Mouse (Mus musculus) C2C12 (cell line): Measurements from ENCODE around the gene Mertk. TPM values are rescaled to one million over a fixed set of nuclear protein-coding genes. Genes with fewer than 3 reads are reported as not detected.

Experiments used
- H3K27me3 ChIP-seq: one replicate; pipeline ENCODE4 v1.6.1; 2011; ENCODE audit not compliant: control insufficient read depth, insufficient read depth, insufficient read length
- H3K36me3 ChIP-seq: one replicate; pipeline ENCODE4 v1.6.1; 2011; ENCODE audit not compliant: control insufficient read depth, insufficient read depth
- H3K4me3 ChIP-seq: one replicate; pipeline ENCODE4 v1.5.1; 2011; ENCODE audit warnings: mild to moderate bottlenecking, control low read depth; ENCODE audit not compliant: poor library complexity, insufficient read depth, severe bottlenecking
- H3K79me2 ChIP-seq: one replicate; pipeline ENCODE4 v1.6.1; 2011; ENCODE audit not compliant: control insufficient read depth, insufficient read depth
- H3K79me3 ChIP-seq: one replicate; pipeline ENCODE4 v1.6.1; 2011; ENCODE audit warnings: low read depth, control low read depth
- H3ac ChIP-seq: one replicate; pipeline ENCODE3; 2011; ENCODE audit warnings: low read depth; ENCODE audit not compliant: control insufficient read depth, insufficient read length
- CEBPB ChIP-seq: IDR thresholded peaks from one replicate; pipeline ENCODE4 v1.6.1; 2011; ENCODE audit warnings: low read depth, mild to moderate bottlenecking, control low read depth, moderate library complexity
- CTCF ChIP-seq: IDR thresholded peaks from one replicate; pipeline ENCODE4 v1.5.1; 2011; ENCODE audit not compliant: control insufficient read depth, insufficient read depth, insufficient read length
- FOSL1 ChIP-seq: IDR thresholded peaks from one replicate; pipeline ENCODE4 v1.8.0; 2011; ENCODE audit warnings: mild to moderate bottlenecking, low read length; ENCODE audit not compliant: poor library complexity, insufficient read depth, severe bottlenecking
- MAX ChIP-seq: IDR thresholded peaks from one replicate; pipeline ENCODE4 v1.6.1; 2011; ENCODE audit warnings: mild to moderate bottlenecking, control low read depth
- MYOD1 ChIP-seq: IDR thresholded peaks from one replicate; pipeline ENCODE4 v1.6.1; 2011; ENCODE audit warnings: low read depth; ENCODE audit not compliant: control insufficient read depth, insufficient read length
- MYOG ChIP-seq: IDR thresholded peaks from one replicate; pipeline ENCODE4 v1.6.1; 2011; ENCODE audit not compliant: control insufficient read depth, insufficient read length; ENCODE audit errors: extremely low read depth
- USF1 ChIP-seq: IDR thresholded peaks from one replicate; pipeline ENCODE4 v1.6.1; 2011; ENCODE audit warnings: low read depth, mild to moderate bottlenecking, control low read depth, moderate library complexity
- polyA plus RNA-seq: library from polyadenylated mRNA; unstranded; fragments of >200 nt; fragmentation: generic; extraction: Trizol; gene quantifications from one replicate; pipeline ENCODE4 v1.2.1, GENCODE M21; 2012; ENCODE audit warnings: missing spikeins

Gene Mertk
- polyA plus RNA-seq, 1 experiment: 4.0 TPM

DNA sequence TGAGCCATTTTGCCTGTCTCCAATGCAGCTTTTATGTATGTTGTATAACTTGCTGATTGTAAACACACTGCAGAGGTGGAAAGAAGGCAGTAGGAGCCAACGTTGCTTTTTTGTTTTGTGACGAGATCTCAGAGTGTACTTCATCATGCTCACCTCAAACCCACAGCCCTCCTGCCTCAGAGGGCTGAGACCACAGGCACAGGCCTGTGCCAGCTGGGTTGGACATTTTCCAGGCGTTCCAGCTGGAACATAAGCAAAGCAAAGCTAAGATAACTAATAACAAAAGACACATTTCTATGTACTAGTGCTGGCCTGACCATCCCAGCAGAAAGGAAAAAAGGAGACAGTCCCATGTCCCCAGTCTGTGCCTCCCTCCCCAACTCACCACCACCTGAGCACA lies 36.3 kb downstream of the Mertk start:
- TF ChIP-seq FOSL1 (no peak), MAX (no peak), MYOG (no peak), CTCF (no peak), CEBPB (no peak), MYOD1 (no peak), USF1 (no peak)
- H3ac ChIP-seq: no peak overlapping the region
- no peaks in the 10 kb centered on the region for H3K79me2 ChIP-seq
- peaks cover 3% of the 10 kb centered on the region for H3K36me3 ChIP-seq
- no peaks in the 10 kb centered on the region for H3K79me3 ChIP-seq
- no peaks in the 10 kb centered on the region for H3K27me3 ChIP-seq
- no peak overlapping the region for H3K4me3 ChIP-seq

DNA sequence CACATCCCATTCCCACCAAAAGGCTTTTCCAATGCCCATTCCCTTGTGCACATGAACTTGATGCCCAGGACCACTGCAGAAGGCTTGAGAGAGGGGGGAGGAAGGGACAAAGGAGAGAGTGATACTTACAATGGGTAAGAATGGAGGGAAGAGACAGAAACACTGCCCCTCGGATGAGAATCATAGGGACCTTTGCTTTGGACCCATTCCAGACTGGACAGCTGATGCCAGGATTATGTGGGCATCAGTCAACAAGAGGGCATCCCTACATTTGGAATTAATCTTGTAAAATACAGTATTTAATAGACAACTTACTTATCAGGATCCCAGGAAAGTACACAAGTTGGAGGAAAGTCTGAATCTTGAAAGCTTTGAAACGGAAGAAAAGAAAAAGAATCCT lies 38.3 kb downstream of the Mertk start:
- Histone ChIP-seq H3K27me3 (no peaks in the 10 kb centered on the region), H3K79me3 (no peaks in the 10 kb centered on the region), H3ac (no peak overlapping the region), H3K4me3 (no peak overlapping the region), H3K36me3 (peaks cover 3% of the 10 kb centered on the region), H3K79me2 (no peaks in the 10 kb centered on the region)
- TF ChIP-seq CEBPB (no peak), USF1 (no peak), MAX (no peak)

DNA sequence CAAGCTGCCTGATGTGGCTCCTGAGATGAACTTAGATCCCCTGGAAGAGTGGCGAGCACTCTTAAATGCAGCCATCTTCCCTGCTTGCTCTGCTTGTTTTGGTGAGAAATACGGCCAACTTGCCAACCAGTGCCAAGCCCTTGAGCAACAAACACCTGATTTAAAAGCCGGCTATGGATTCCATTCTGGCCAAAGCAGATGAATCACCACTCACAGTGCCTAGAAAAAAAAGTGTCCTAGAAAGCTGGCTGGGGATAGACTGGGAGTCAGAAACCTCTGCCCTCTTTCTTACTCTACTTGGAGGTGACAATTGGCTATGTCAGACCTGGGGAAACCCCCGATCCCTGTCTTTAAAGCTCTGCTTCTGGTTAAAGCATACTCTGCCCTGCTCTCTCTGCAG lies 39.0 kb downstream of the Mertk start:
- TF ChIP-seq FOSL1 (no peak), CEBPB (no peak), MAX (no peak), MYOD1 (no peak), MYOG (no peak), USF1 (no peak)
- no peak overlapping the region for H3K4me3 ChIP-seq
- no peak overlapping the region for H3ac ChIP-seq
- no peaks in the 10 kb centered on the region for H3K79me3 ChIP-seq
- no peaks in the 10 kb centered on the region for H3K79me2 ChIP-seq
- peaks cover 3% of the 10 kb centered on the region for H3K36me3 ChIP-seq
- no peaks in the 10 kb centered on the region for H3K27me3 ChIP-seq

DNA sequence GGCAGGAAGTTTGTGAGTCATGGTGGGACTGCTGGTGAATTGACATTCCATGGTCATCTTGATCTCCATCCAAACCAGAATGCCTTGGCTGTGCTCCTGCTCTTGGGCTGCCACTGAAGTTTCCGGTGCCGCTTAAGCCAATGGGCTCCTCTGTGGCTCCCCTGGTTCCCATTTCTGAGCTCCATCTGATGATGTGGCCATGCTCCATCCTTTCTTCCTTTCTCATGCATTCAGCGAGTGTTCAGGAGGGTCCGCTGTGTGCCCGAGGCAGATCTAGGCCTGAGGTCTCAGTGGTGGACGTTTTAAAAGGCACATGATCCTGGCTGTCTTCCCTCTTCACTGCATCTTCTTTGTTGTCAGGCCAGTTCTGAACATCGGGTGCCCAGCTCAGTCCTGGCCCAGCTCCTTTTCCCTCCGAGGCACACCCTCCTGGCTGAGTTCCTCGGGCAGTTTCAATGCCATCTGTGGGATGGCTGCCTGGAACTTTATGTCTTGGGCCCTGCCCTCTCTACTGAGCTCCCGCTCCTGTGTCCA lies 40.0 kb downstream of the Mertk start:
- H3K36me3 ChIP-seq: no peaks in the 10 kb centered on the region

DNA sequence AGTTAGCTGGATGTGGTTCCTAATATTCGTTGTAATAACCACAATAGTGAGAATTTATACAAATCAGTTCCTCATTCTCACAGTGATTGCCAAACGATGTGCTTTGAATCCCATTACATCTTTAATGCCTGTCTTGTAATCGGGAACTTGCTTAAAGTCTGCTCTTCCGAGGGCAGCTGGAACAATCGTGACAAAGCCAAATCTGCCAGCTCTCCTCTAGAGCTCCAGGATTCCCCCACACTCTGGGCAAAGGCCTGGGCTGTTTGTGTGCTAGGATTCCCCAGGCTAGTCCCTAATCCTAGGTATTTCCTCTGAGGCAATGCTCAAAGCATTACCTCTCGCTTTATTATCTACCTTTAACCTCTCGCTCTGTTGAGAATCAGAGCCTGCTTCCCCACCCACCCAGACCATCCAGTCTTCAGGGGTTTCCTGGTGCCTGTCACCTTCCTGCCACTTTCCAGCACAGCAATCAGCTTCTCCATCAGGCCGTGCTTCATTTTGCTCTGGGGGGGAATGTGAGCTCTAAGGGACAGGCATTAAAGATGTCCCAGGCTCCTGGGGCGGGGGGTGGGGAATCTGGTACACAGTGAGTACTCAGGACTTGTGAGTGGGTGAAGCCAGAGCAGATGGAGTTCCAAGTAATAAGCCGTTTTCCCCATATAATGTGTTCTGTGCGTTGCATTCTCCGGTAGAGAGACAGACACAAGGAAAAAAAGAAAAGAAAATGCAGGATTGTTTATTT lies 47.3 kb downstream of the Mertk start:
- no peak overlapping the region for H3ac ChIP-seq
- H3K36me3 ChIP-seq: peaks cover 5% of the 10 kb centered on the region
- H3K4me3 ChIP-seq: no peak overlapping the region
- TF ChIP-seq MYOD1: no peak
- no peaks in the 10 kb centered on the region for H3K27me3 ChIP-seq
- H3K79me2 ChIP-seq: no peaks in the 10 kb centered on the region
- H3K79me3 ChIP-seq: no peaks in the 10 kb centered on the region

More for the DNA sequence above, 40.0 kb downstream of the Mertk start:
- no peaks in the 10 kb centered on the region for H3K79me3 ChIP-seq
- peak overlapping the region; percentile 21 for H3ac ChIP-seq
- no peaks in the 10 kb centered on the region for H3K27me3 ChIP-seq
- no peak overlapping the region for H3K4me3 ChIP-seq
- no peaks in the 10 kb centered on the region for H3K79me2 ChIP-seq
- TF ChIP-seq MYOG (no peak), MYOD1 (peak; percentile 28), MAX (no peak), FOSL1 (peak; percentile 61)

DNA sequence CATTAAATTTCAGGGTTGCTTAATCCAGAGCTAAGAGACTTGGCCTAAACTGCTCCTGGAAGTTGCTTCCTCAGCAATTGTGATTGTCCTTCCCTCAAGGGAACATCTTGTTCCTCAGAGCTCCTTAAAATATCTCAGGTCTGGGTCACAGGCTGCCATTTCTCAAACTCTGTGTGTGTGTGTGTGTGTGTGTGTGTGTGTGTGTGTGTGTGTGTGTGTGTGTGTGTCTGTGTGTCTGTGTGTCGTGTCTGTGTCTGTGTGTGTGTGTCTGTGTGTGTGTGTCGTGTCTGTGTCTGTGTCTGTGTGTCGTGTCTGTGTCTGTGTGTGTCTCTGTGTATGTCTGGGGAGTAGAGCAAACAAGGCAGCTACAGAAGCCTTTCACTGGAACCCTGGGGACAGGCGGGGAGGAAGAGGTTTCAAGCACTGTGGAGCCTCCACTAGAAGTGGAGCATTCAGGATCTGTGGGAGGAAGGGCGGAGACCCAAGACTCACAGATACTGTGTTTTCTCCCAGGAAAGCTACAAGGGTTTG lies 47.9 kb downstream of the Mertk start:
- TF ChIP-seq MYOD1: no peak
- no peak for TF ChIP-seq CTCF
- no peak for TF ChIP-seq MYOG
- TF ChIP-seq FOSL1: no peak
- no peak for TF ChIP-seq CEBPB
- TF ChIP-seq USF1: no peak
- TF ChIP-seq MAX: no peak
- Histone ChIP-seq H3K79me2 (no peaks in the 10 kb centered on the region), H3K79me3 (no peaks in the 10 kb centered on the region), H3ac (no peak overlapping the region), H3K36me3 (peaks cover 5% of the 10 kb centered on the region), H3K27me3 (no peaks in the 10 kb centered on the region), H3K4me3 (no peak overlapping the region)
